Mouse (Mus musculus): ENCODE results near the gene Trpc4. TPM values are rescaled to one million over a fixed set of nuclear protein-coding genes. Genes with fewer than 3 reads are reported as not detected.

Gene Trpc4
- polyA plus RNA-seq, 1 experiment from 2014 or later, result 1.3 TPM

DNA sequence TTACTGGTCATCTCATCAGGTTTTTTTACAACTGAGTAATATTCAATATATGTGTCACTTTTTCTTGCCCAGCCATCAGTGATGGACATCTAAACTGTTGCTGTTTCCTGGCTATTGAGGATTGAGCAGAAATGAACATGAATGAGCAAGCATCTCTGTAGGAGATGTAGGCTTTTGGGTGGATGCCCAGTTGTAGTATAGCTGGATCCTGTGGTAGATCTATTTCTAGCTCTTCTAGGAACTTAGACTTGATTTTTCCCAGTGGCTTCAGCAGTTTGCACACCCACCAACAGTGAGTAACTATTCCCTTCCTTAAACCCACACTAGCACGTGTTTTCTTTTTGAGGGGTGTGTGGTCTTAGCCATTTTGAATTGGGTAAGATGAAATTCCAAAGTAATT, 87.3 kb downstream of the Trpc4 start:
- H3K27ac ChIP-seq (replicated peaks), result no peak overlapping the region
- ATAC-seq (ENCODE audit: low FRiP score, low TSS enrichment) (no peak), DNase-seq (ENCODE audit: low spot score) (no peak)
- H3K4me3 ChIP-seq (ENCODE audit: low read depth, low read length), result no peak overlapping the region
- no peaks in the 10 kb centered on the region for H3K36me3 ChIP-seq (ENCODE audit: control insufficient read depth, insufficient read depth, low read length)
- H3K9ac ChIP-seq (ENCODE audit: low read length), result no peak overlapping the region
- no peaks in the 10 kb centered on the region for H3K4me1 ChIP-seq (replicated peaks; ENCODE audit: control insufficient read depth, insufficient read depth)
- H3K9me3 ChIP-seq (ENCODE audit: control insufficient read depth, low read length), result no peaks in the 10 kb centered on the region
- no peaks in the 10 kb centered on the region for H3K27me3 ChIP-seq (ENCODE audit: control insufficient read depth, insufficient read depth, low read length)
- TF ChIP-seq EP300 (optimal IDR thresholded peaks at IDR 0.05), result no peak
- no peak for TF ChIP-seq CTCF (IDR thresholded peaks at IDR 0.05; ENCODE audit: low read depth)
- 85% methylated on average over 1 of the region's 1 CpGs for WGBS
- no peak overlapping the region for H3K4me2 ChIP-seq (replicated peaks; ENCODE audit: low read depth)

DNA sequence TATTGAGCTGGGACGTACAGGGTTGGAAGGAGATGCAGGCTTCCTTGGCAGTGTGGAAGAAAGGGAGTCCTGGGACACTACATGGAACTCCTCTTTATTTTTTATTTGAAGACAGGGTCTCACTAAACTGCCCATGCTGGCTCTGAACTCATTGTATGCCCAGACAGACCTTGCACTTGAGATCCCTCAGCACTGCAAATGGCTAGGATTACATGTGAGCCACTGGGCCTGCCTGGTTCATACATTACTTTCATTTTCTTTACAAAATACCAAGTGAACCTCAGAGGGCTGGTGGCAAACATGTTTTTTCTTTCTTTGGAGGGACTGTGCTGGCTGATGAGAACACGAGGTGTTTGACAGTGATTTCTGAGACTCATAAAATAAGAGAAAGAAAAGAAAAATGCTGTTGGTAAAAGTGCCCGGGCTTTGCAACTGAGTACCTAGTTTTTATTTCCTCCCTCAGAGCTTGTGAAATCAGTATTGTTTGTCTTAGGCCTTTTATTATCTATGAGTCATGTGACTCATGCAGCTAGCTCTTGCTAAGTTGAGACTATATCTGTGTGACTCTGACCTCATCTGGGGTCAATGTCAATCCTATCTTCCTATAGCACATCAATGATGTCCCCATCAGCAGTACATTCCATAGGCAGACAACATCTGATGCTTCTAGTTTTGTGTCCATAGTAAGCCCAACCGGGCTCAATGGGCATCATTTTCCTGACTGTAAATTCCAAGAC, 89.1 kb downstream of the Trpc4 start:
- no peaks in the 10 kb centered on the region for H3K36me3 ChIP-seq (ENCODE audit: control insufficient read depth, insufficient read depth, low read length)
- 76% methylated on average over 4 of the region's 4 CpGs for WGBS
- no peaks in the 10 kb centered on the region for H3K9me3 ChIP-seq (ENCODE audit: control insufficient read depth, low read length)
- ATAC-seq (ENCODE audit: low FRiP score, low TSS enrichment), result no peak
- no peak overlapping the region for H3K9ac ChIP-seq (ENCODE audit: low read length)
- no peak overlapping the region for H3K4me3 ChIP-seq (ENCODE audit: low read depth, low read length)
- DNase-seq (ENCODE audit: low spot score), result no peak
- H3K4me2 ChIP-seq (replicated peaks; ENCODE audit: low read depth), result no peak overlapping the region
- TF ChIP-seq EP300 (optimal IDR thresholded peaks at IDR 0.05) (no peak), CTCF (IDR thresholded peaks at IDR 0.05; ENCODE audit: low read depth) (no peak)
- no peaks in the 10 kb centered on the region for H3K4me1 ChIP-seq (replicated peaks; ENCODE audit: control insufficient read depth, insufficient read depth)
- no peak overlapping the region for H3K27ac ChIP-seq (replicated peaks)
- no peaks in the 10 kb centered on the region for H3K27me3 ChIP-seq (ENCODE audit: control insufficient read depth, insufficient read depth, low read length)

DNA sequence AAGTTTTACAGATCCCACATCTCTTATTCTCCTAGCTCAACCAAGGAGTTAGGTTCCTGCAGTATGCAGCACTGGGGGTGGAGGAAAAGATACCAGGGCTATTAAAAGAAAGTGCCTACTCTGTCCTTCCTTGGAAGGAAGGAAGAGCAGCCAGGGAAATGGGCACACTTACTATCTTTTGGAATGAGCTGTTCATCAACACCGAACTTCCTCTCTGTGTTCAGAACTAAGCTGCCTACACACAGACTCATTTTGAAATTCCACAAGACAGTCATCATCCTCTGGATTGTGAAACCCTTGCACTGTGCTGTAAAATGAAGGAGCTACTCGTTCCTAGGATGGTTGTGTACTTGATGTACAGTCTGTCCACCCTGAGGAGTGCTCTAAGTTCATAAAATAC, 90.6 kb downstream of the Trpc4 start:
- ATAC-seq (ENCODE audit: low FRiP score, low TSS enrichment), result no peak
- H3K27me3 ChIP-seq (ENCODE audit: control insufficient read depth, insufficient read depth, low read length), result no peaks in the 10 kb centered on the region
- H3K36me3 ChIP-seq (ENCODE audit: control insufficient read depth, insufficient read depth, low read length), result no peaks in the 10 kb centered on the region
- H3K4me1 ChIP-seq (replicated peaks; ENCODE audit: control insufficient read depth, insufficient read depth), result no peaks in the 10 kb centered on the region
- TF ChIP-seq CTCF (IDR thresholded peaks at IDR 0.05; ENCODE audit: low read depth) (no peak), EP300 (optimal IDR thresholded peaks at IDR 0.05) (no peak)
- H3K9ac ChIP-seq (ENCODE audit: low read length), result no peak overlapping the region
- 57% methylated on average over 2 of the region's 2 CpGs for WGBS
- H3K27ac ChIP-seq (replicated peaks), result no peak overlapping the region
- H3K4me2 ChIP-seq (replicated peaks; ENCODE audit: low read depth), result no peak overlapping the region
- no peak for DNase-seq (ENCODE audit: low spot score)
- no peak overlapping the region for H3K4me3 ChIP-seq (ENCODE audit: low read depth, low read length)
- H3K9me3 ChIP-seq (ENCODE audit: control insufficient read depth, low read length), result no peaks in the 10 kb centered on the region

DNA sequence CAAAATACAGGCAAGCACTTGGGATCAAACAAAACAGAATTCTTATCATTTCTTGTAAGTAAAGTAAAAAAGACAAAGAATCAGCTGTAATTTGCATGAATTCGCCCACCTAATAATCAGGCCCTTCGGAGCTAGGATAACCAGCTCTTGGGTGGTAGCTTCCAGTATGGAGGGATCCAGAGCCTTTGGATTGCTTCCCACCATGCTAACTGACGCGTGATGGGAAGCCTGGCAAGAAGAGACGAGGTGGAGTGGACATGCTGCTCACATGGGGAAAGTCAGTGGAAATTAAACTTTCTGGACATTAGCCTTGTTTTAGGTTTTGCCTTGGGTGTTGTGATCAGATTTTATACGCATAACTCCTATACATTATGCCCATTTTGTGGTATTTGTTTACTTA, 93.5 kb downstream of the Trpc4 start:
- TF ChIP-seq EP300 (optimal IDR thresholded peaks at IDR 0.05) (no peak), CTCF (IDR thresholded peaks at IDR 0.05; ENCODE audit: low read depth) (no peak)
- 82% methylated on average over 6 of the region's 6 CpGs for WGBS
- H3K9ac ChIP-seq (ENCODE audit: low read length), result no peak overlapping the region
- DNase-seq (ENCODE audit: low spot score) (no peak), ATAC-seq (ENCODE audit: low FRiP score, low TSS enrichment) (no peak)
- H3K4me2 ChIP-seq (replicated peaks; ENCODE audit: low read depth), result no peak overlapping the region
- H3K4me1 ChIP-seq (replicated peaks; ENCODE audit: control insufficient read depth, insufficient read depth), result no peaks in the 10 kb centered on the region
- no peaks in the 10 kb centered on the region for H3K27me3 ChIP-seq (ENCODE audit: control insufficient read depth, insufficient read depth, low read length)
- H3K36me3 ChIP-seq (ENCODE audit: control insufficient read depth, insufficient read depth, low read length), result no peaks in the 10 kb centered on the region
- no peak overlapping the region for H3K4me3 ChIP-seq (ENCODE audit: low read depth, low read length)
- H3K27ac ChIP-seq (replicated peaks), result no peak overlapping the region
- H3K9me3 ChIP-seq (ENCODE audit: control insufficient read depth, low read length), result no peaks in the 10 kb centered on the region

DNA sequence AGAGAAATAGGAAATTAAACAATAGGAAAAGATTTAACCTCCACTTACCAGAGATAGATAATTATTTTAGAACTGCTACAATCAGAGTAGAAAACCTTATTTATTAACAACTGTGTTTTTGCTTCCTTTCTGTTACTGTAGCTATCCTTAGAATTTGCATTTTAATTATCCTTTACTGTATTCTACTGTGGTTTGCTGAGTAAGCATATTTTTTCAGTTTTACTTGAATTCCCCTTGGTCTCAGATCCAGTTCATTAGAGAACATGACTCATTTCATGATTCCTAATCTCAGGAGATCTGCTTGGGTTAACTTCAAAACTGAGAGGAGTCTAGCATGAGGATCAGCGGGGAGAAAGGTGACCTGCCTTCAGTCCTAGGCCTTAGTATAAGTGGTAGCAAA, 111.1 kb downstream of the Trpc4 start:
- WGBS, result 87% methylated on average over 1 of the region's 1 CpGs
- no peak overlapping the region for H3K4me3 ChIP-seq (ENCODE audit: low read depth, low read length)
- H3K27ac ChIP-seq (replicated peaks), result no peak overlapping the region
- no peak overlapping the region for H3K9ac ChIP-seq (ENCODE audit: low read length)
- H3K4me2 ChIP-seq (replicated peaks; ENCODE audit: low read depth), result no peak overlapping the region
- no peak for ATAC-seq (ENCODE audit: low FRiP score, low TSS enrichment)
- no peaks in the 10 kb centered on the region for H3K4me1 ChIP-seq (replicated peaks; ENCODE audit: control insufficient read depth, insufficient read depth)
- no peaks in the 10 kb centered on the region for H3K9me3 ChIP-seq (ENCODE audit: control insufficient read depth, low read length)
- no peak for DNase-seq (ENCODE audit: low spot score)
- H3K36me3 ChIP-seq (ENCODE audit: control insufficient read depth, insufficient read depth, low read length), result no peaks in the 10 kb centered on the region
- TF ChIP-seq CTCF (IDR thresholded peaks at IDR 0.05; ENCODE audit: low read depth), result no peak
- TF ChIP-seq EP300 (optimal IDR thresholded peaks at IDR 0.05), result no peak
- no peaks in the 10 kb centered on the region for H3K27me3 ChIP-seq (ENCODE audit: control insufficient read depth, insufficient read depth, low read length)

DNA sequence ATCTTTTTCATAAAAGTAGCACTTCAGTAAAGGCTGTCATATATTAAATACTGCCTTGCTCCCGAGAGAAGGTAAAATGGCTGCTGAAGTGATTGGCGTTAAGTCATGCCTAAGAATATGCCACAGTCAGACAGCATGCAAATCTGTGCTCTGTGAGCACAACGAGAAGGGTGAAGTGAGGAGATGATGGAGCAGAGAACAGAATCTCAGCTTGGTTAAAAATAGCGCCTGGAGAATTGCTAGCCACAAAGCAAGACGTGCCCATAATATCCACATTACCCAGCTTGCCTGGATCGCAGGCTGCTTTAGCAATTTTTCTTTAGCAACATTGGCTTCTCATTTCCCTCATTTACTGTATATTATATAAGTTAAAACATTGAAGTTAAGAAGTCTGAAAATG, 113.3 kb downstream of the Trpc4 start:
- no peak overlapping the region for H3K4me2 ChIP-seq (replicated peaks; ENCODE audit: low read depth)
- 83% methylated on average over 6 of the region's 6 CpGs for WGBS
- H3K9ac ChIP-seq (ENCODE audit: low read length), result no peak overlapping the region
- TF ChIP-seq CTCF (IDR thresholded peaks at IDR 0.05; ENCODE audit: low read depth), result no peak
- no peak for TF ChIP-seq EP300 (optimal IDR thresholded peaks at IDR 0.05)
- ATAC-seq (ENCODE audit: low FRiP score, low TSS enrichment) (no peak), DNase-seq (ENCODE audit: low spot score) (no peak)
- H3K27ac ChIP-seq (replicated peaks), result no peak overlapping the region
- no peak overlapping the region for H3K4me3 ChIP-seq (ENCODE audit: low read depth, low read length)
- no peaks in the 10 kb centered on the region for H3K36me3 ChIP-seq (ENCODE audit: control insufficient read depth, insufficient read depth, low read length)
- H3K27me3 ChIP-seq (ENCODE audit: control insufficient read depth, insufficient read depth, low read length), result no peaks in the 10 kb centered on the region
- H3K4me1 ChIP-seq (replicated peaks; ENCODE audit: control insufficient read depth, insufficient read depth), result no peaks in the 10 kb centered on the region
- no peaks in the 10 kb centered on the region for H3K9me3 ChIP-seq (ENCODE audit: control insufficient read depth, low read length)
